Mouse (Mus musculus): Measurements from ENCODE around the gene Kitl.

GRCm38 (mm10) chr10:100132304-100132703, 116.9 kb downstream of the Kitl start:
- TF ChIP-seq TAL1 (IDR thresholded peaks at IDR 0.05; ENCODE audit: low read length) (no peak), GATA1 (IDR thresholded peaks at IDR 0.05; ENCODE audit: low read length) (no peak)
